ENCODE assay signal across 26 mouse cellular contexts in the genomic region with DNA sequence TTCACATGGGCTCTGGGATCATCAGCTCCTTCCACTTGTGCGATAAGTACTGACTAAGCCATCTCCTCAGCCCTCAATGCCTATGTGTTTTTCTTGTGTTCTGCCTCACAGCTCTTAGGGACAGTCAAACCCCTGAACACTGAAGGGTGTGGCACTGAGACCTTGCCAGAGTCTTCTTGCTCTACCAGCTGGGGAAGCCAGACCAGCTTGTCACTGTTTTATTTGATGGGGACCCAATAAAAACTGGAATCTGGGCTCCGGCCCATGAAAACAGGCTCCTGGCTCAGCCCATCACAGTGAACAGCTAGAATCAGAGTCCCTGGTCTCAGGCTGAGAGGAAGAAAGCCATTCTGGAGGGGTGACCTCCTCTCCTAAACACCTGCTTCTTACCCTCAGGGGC. TPM values are rescaled to one million over a fixed set of nuclear protein-coding genes. Genes with fewer than 3 reads are reported as not detected.
DNase-seq lines count a peak whose midpoint lies in the region; ATAC-seq and TF ChIP-seq lines count a peak whose summit lies in the region.
"Had no signal": no experiment of that assay in that cellular context is flagged by ENCODE, and none has a peak within 500 bp of the region (broad histone marks: within the 10 kb centered on the region; RNA-seq: fewer than 3 reads in every experiment).

No protein-coding gene starts in this region.

- no peak for TF ChIP-seq CTCF in stomach, postnatal 0 days (IDR thresholded peaks at IDR 0.05; ENCODE audit: low read depth)

- H3K4me1 ChIP-seq in intestine, embryonic 16.5 days (ENCODE audit: control insufficient read depth, insufficient read depth, low read length), result peaks cover 32% of the 10 kb centered on the region
- H3K4me1 ChIP-seq in intestine, embryonic 15.5 days (replicated peaks), result peaks cover 30% of the 10 kb centered on the region
- H3K4me1 ChIP-seq in stomach, postnatal 0 days (replicated peaks; ENCODE audit: control insufficient read depth, insufficient read depth), result peaks cover 2% of the 10 kb centered on the region; the same call in 1 of the 2 replicates

- H3K4me3 ChIP-seq in intestine, embryonic 16.5 days (ENCODE audit: low read length), result no peak overlapping the region
- no peak overlapping the region for H3K4me3 ChIP-seq in intestine, embryonic 15.5 days (replicated peaks)
- H3K4me3 ChIP-seq in stomach, postnatal 0 days (ENCODE audit: low read depth, low read length), result no peak overlapping the region
- H3K4me3 ChIP-seq: forebrain, embryonic 12.5 days; gastrocnemius, adult 2 months; hindbrain, embryonic 15.5 days; midbrain, embryonic 15.5 days; neural tube, embryonic 12.5 days had no signal

- H3K4me2 ChIP-seq in intestine, embryonic 16.5 days (ENCODE audit: low read depth, low read length), result no peak overlapping the region
- no peak overlapping the region for H3K4me2 ChIP-seq in intestine, embryonic 15.5 days (replicated peaks)
- no peak overlapping the region for H3K4me2 ChIP-seq in stomach, postnatal 0 days (replicated peaks; ENCODE audit: low read depth)
- H3K4me2 ChIP-seq: forebrain, embryonic 12.5 days; hindbrain, embryonic 15.5 days; lung, embryonic 14.5 days; midbrain, embryonic 15.5 days; neural tube, embryonic 12.5 days had no signal

- intact Hi-C loops in heart, postnatal 25 days (cut with DNase I), result no loop called here

- DNase-seq in fat pad, adult 2 months (ENCODE audit: extremely low read depth, low read depth, low spot score), result peak; percentile 51
- DNase-seq in heart, postnatal 25 days (ENCODE audit: low spot score), result peak; percentile 69
- DNase-seq in stomach, postnatal 0 days (ENCODE audit: low spot score), result no peak
- DNase-seq in frontal cortex, postnatal 14 days (ENCODE audit: low spot score in 2 of 2), result no peak
- DNase-seq in lung, postnatal 14 days, result no peak
- DNase-seq: adrenal gland, adult 2 months; B cell, adult 2 months; cerebellum, adult 11 months; cerebellum, postnatal 10 days; gastrocnemius, adult 2 months; kidney, postnatal 36 days; layer of hippocampus, postnatal 36 days; lung, embryonic 14.5 days; lung, postnatal 4 days; right cerebral cortex, postnatal 14 days; thymus, postnatal 25 days had no signal

- H3K9me3 ChIP-seq in intestine, embryonic 16.5 days (ENCODE audit: control insufficient read depth, low read length), result no peaks in the 10 kb centered on the region
- H3K9me3 ChIP-seq in intestine, embryonic 15.5 days, result no peaks in the 10 kb centered on the region
- no peaks in the 10 kb centered on the region for H3K9me3 ChIP-seq in stomach, postnatal 0 days (ENCODE audit: control insufficient read depth, low read length)
- H3K9me3 ChIP-seq: forebrain, embryonic 12.5 days; G1E; hindbrain, embryonic 15.5 days; midbrain, embryonic 15.5 days; neural tube, embryonic 12.5 days had no signal

- WGBS in intestine, embryonic 16.5 days, result 81% methylated on average over 2 of the region's 2 CpGs
- 86% methylated on average over 2 of the region's 2 CpGs for WGBS in intestine, embryonic 15.5 days
- 75% methylated on average over 2 of the region's 2 CpGs for WGBS in stomach, postnatal 0 days

- ATAC-seq in intestine, embryonic 16.5 days, result no peak
- no peak for ATAC-seq in intestine, embryonic 15.5 days
- ATAC-seq in stomach, postnatal 0 days (ENCODE audit: low FRiP score, low TSS enrichment), result no peak
- ATAC-seq: midbrain, embryonic 15.5 days; Patski had no signal

- H3K27ac ChIP-seq in intestine, embryonic 16.5 days (ENCODE audit: low read length), result no peak overlapping the region
- no peak overlapping the region for H3K27ac ChIP-seq in intestine, embryonic 15.5 days
- peak overlapping the region; percentile 74 for H3K27ac ChIP-seq in stomach, postnatal 0 days (replicated peaks)
- H3K27ac ChIP-seq: forebrain, embryonic 12.5 days; gastrocnemius, adult 2 months; hindbrain, embryonic 15.5 days; liver, embryonic 14.5 days; midbrain, embryonic 15.5 days; neural tube, embryonic 12.5 days had no signal

- no peaks in the 10 kb centered on the region for H3K27me3 ChIP-seq in intestine, embryonic 16.5 days (replicated peaks; ENCODE audit: control insufficient read depth, insufficient read depth, low read length)
- peaks cover 15% of the 10 kb centered on the region for H3K27me3 ChIP-seq in intestine, embryonic 15.5 days (replicated peaks)
- no peaks in the 10 kb centered on the region for H3K27me3 ChIP-seq in stomach, postnatal 0 days (ENCODE audit: control insufficient read depth, insufficient read depth, low read length)
- H3K27me3 ChIP-seq: CH12.LX, Patski had no signal

- TF ChIP-seq EP300 in stomach, postnatal 0 days (optimal IDR thresholded peaks at IDR 0.05), result no peak

- peaks cover 3% of the 10 kb centered on the region; the same call in 1 of the 2 replicates for H3K36me3 ChIP-seq in intestine, embryonic 16.5 days (ENCODE audit: control insufficient read depth, insufficient read depth, low read length)
- no peaks in the 10 kb centered on the region for H3K36me3 ChIP-seq in intestine, embryonic 15.5 days
- 0 out of 2 replicates have a peak, but pooled peaks cover 2% of the 10 kb centered on the region for H3K36me3 ChIP-seq in stomach, postnatal 0 days (ENCODE audit: control insufficient read depth, insufficient read depth, low read length)
- H3K36me3 ChIP-seq: forebrain, embryonic 12.5 days; hindbrain, embryonic 15.5 days; midbrain, embryonic 15.5 days; neural tube, embryonic 12.5 days had no signal

- 0 out of 2 replicates have a peak overlapping the region, but pooled peaks have one; percentile 2 for H3K9ac ChIP-seq in intestine, embryonic 16.5 days (ENCODE audit: low read depth, low read length)
- no peak overlapping the region for H3K9ac ChIP-seq in intestine, embryonic 15.5 days
- H3K9ac ChIP-seq in stomach, postnatal 0 days (ENCODE audit: low read length), result no peak overlapping the region
- H3K9ac ChIP-seq: forebrain, embryonic 12.5 days; hindbrain, embryonic 15.5 days; liver, embryonic 14.5 days; lung, embryonic 14.5 days; midbrain, embryonic 15.5 days; neural tube, embryonic 12.5 days had no signal

RNA-seq across cellular contexts. Expression of a gene that starts 26.3 kb away (rescaled TPM):
- polyA plus RNA-seq in intestine, embryonic 16.5 days (2015; fragmentation: Nextera tagmentation; extraction: Ambion mirVana), result 40.2 and 42.3 TPM in 2 replicates
- polyA plus RNA-seq in intestine, embryonic 15.5 days (2015; fragmentation: Nextera tagmentation; extraction: Ambion mirVana), result 33.0 and 36.2 TPM in 2 replicates
- 10 to 100 TPM; 13.9 to 17.8 TPM for total RNA-seq in heart, postnatal 25 days (2021)
- 18.2 and 22.1 TPM in 2 replicates for polyA plus RNA-seq in stomach, postnatal 0 days (2015; fragmentation: Nextera tagmentation; extraction: Ambion mirVana)

Comparison
In these comparisons a context has a peak if more than half of its experiments do, and no peak if none do; other contexts are left out.
1. DNase-seq: peak in fat pad, adult 2 months (single experiment) and heart, postnatal 25 days (single experiment); none in stomach, postnatal 0 days (single experiment), frontal cortex, postnatal 14 days (0 of 2) and lung, postnatal 14 days (single experiment).